Mouse (Mus musculus): ENCODE results near the gene Khdc3. TPM values are rescaled to one million over a fixed set of nuclear protein-coding genes. Genes with fewer than 3 reads are reported as not detected.
"Not testable (repeated sequence)": the region's sequence is repeated elsewhere in the genome, so short reads cannot be mapped to it uniquely, and the experiment has no call there.

Khdc3 gene
- polyA plus RNA-seq, 3 experiments from 2014 or later, result 0.28 TPM; not detected in 2

DNA sequence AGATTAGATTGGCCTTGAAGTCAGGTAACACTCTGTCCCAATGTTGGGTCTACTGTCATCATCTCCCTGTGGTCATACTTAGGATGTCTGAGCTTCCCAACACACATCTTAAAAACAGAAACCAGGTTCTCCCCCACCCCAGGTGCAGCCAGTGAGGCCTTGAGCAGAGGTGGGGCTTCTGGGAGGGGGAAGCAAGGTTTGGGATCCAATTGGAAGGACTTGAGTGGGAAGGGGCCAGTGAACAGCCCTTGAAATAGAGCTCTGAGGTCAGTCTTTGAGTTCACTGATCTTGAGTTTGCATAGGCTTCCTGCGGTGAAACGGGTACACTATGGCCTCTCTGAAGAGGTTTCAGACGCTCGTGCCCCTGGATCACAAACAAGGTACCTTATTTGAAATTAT lies 545 bp downstream of the Khdc3 start, which contains the start of gene Gm20509:
TSS of gene Gm20509 (plus strand) at position 290 of the 400 bp plus-strand sequence.
- ATAC-seq, result no peak

DNA sequence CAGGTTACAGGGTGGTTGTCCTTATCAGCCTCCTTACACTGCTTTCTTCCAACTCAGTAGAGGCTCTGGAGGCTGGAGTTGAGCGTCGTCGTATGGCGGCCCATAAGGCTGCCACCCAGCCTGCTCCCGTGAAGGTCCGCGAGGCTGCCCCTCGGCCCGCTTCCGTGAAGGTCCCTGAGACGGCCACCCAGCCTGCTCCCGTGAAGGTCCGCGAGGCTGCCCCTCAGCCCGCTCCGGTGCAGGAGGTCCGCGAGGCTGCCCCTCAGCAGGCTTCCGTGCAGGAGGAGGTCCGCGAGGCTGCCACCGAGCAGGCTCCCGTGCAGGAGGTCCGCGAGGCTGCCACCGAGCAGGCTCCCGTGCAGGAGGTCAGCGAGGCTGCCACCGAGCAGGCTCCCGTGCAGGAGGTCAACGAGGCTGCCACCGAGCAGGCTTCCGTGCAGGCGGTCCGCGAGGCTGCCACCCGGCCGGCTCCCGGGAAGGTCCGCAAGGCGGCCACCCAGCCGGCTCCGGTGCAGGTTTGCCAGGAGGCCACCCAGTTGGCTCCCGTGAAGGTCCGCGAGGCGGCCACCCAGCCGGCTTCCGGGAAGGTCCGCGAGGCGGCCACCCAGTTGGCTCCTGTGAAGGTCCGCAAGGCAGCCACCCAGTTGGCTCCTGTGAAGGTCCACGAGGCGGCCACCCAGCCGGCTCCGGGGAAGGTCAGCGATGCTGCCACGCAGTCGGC lies 1.7 kb downstream of the Khdc3 start:
- no peak for ATAC-seq

DNA sequence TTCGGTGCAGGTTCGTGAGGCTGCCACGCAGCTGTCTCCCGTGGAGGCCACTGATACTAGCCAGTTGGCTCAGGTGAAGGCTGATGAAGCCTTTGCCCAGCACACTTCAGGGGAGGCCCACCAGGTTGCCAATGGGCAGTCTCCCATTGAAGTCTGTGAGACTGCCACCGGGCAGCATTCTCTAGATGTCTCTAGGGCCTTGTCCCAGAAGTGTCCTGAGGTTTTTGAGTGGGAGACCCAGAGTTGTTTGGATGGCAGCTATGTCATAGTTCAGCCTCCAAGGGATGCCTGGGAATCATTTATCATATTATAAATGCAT lies 2.2 kb downstream of the Khdc3 start:
- no peak for ATAC-seq

DNA sequence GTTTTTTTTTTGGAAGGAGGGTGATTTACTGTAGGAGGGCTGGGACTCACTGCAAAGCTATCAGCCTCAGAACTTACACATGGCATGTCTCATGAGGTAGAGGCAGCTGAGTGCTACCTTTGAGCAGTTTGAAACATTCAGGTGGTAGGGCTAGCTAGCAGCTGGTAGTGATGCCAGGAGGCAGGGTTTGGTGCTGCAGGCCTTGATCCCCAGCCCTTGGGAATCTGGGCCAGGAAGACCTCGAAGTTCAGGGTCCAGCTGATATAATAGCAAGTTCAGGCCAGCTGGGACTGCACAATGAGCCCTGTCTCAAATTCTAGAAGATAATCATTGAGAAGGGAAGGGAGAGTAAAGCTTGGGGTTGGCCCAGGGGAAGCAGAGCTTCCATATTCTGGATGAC lies 3.5 kb downstream of the Khdc3 start:
- ATAC-seq, result no peak

DNA sequence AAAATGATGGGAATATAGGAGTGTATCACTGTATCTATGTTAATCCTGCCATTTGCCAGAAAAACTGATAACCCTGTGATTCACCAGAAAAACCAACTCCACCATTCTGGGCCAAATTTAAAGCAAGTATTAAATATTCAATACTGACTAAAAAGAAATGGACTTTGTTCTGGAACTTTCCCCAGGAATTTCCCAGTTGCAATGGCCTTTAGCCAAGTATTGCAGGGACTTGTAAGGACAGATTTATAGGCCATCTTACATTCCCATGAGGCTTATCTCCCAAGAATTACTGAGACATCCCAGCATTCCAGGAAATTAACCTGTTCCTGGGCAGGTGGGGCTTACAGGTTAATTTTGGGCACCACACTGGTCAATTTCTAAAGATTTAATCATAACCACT lies 4.1 kb downstream of the Khdc3 start:
- no peak for ATAC-seq

DNA sequence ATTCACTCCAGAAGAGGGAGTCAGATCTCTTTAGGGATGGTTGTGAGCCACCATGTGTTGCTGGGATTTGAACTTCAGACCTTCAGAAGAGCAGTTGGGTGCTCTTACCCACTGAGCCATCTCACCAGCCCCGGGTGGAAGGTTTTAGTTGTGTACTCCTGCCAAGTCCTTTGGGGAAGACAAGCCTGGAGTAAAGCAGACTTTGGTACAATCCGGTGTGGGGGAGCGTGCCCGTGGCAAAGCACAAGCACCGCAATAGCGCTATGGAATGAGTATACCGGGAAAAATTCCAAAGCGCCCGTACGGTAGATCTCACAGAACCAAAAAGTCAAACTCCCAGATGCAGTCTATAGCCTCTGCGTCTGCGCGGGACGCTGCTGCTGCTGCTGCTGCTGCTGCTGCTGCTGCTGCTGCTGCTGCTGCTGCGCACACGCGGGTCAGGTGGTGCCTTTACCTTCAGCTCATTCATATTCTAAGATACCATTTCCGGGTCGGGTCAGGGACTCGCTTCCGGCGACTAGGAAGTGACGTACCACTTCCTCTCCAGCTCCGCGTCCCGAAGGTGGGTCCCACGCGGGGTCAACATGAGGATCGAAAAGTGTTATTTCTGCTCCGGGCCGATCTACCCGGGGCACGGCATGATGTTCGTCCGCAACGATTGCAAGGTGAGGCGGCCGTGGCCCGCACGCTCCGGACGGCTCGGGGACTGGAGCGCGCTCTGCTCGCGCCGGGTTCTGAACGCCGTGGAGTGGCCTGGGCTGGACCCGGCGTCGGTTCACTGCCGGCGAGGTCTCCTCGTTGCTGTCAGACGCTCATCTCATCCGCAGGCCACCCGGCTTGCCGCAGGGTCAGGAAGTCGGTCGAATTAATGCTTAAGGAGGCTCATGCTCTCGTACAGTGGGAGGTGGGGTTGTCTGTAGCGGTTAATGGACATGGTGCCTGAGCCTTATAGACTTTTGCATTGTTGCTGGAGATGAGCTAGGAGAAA lies 11.6 kb downstream of the Khdc3 start, which contains the start of gene Rsl24d1:
TSS of gene Rsl24d1 (plus strand) at position 508 of the 988 bp plus-strand sequence.
- peak; percentile 99 for ATAC-seq

DNA sequence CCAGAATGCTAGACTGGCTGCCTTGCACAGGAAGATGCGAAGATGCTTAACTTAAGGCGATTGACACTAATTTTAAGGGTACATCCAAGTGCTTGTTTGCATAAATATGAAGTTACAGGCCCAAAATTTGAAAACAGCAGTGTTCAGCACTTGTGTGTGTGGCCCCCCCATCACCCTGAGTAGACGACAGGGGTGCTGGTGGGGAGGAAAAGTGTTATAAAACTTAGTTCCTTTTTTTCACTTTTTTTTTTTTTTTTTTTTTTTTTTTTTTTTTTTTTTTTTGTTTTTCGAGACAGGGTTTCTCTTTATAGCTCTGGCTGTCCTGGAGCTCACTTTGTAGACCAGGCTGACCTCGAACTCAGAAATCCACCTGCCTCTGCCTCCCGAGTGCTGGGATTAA lies 15.1 kb downstream of the Khdc3 start:
- not testable (repeated sequence) for ATAC-seq

DNA sequence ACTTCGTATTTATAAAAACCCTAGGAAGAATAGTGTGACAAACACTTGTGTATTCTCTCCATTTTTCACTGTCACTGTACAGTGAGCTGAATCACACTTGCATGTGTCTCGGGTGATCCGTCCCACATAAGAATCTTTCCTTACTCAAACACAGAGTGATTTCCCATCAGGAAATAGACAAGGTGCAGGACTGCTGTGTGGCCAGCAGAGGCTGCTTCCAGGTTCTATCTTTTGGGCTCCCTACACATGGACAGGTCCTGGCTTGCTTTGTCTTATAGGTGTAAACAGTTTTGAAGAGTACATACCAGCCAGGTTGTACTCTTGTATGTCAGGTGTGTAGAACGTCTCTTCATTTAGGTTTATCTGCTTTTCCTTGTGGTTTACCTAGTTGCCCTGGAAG lies 16.4 kb downstream of the Khdc3 start:
- no peak for ATAC-seq

DNA sequence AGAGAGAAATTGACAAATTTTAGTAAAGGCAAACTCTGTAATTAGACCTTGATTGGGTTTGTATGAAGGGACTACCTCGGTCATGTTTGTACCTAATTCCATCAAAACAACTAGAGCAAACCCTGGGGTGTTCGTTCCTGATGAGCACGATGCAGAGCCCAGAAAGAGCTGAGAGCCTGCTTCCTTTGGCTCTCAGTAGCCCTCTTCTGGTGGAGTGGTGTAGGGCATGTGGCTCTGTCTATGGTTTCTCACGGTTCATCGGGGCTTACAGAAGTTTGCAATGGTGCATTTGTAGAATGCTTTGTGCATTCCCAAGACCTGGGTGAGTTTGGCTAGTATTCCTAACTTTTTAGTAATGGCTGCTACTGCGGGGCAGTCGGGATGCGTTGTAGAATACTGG lies 20.1 kb downstream of the Khdc3 start:
- peak; percentile 43 for ATAC-seq

DNA sequence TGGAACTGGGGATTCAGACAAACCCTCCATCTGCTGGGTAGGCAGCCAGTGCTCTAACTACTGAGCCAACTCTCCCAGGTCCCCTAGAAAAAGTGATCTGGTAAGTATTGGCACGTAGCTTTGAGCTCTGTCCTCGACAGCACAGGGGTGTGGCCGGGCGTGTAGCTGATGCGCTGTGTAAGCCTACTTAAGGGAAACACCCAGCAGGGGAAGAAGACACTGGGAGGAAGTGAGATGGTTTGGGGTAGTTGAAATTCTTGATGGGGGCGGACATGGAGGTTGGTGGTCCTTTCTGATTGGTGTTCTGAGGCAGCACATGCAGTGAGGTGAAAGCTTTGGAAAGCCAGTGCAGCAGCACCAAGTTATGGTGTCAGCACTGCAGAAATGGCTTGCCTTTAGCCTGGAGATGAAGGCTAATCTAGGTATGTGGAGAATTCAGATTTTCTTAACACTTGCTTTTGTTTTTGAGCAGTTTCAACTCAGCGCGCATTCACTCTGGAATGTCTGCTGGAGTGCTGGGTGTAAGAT lies 23.5 kb downstream of the Khdc3 start:
- no peak for ATAC-seq

DNA sequence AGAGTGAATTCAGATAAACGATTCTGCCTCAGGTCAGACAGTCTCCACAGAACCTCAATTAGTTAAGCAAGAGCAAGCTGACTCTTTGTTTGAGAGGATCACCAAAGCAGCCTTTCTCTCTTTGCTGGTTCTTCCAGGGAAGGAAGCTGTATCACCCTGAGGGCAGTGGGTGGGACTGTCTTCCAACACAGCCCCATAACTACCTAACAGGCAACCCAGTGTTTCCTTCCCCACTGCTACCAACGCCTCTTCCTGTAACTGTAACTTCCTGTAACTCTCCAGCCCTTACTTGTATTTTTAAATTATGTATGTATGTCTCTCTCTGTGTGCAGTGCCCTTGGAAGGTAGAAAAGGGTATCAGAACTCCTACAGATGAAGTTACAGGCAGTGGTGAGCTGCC lies 25.8 kb downstream of the Khdc3 start:
- ATAC-seq, result no peak

DNA sequence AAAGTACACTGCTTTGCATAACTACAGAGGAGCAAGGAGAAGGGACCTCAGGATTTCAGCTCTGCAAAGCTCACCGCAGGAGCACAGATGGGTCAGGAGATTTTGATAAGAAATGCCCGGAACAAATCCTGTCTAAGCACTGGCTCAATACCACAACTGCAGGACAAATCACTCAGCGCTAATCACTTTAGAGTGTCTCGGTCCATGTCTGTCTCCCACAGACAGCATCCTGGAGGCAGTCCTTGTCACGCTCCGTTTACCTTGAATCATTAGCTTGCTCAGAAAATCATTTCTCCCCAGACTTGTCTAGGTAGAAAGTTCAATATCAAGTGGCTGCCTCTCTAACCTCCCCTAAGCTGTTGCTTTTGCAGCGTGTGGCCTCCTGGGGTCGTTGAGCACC lies 28.2 kb downstream of the Khdc3 start:
- no peak for ATAC-seq

DNA sequence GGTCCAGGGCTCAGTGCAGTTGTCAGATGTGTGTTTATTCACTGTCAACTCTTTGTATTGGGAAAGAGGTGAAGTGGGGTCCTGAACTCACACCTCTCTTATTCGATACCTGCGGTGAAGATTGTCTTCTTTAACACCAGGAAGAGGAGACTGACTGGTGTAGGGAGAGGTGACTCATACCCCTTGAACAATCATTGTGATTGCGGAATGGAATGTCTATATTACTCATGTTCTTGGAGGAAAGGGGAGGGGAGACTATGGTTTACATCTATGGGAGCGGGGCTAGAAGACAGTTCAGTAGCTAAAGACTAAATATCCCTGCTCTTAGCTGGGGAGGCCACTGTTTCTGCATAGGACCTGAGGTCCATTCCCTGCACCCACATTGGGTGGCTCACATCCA lies 28.9 kb downstream of the Khdc3 start:
- no peak for ATAC-seq

DNA sequence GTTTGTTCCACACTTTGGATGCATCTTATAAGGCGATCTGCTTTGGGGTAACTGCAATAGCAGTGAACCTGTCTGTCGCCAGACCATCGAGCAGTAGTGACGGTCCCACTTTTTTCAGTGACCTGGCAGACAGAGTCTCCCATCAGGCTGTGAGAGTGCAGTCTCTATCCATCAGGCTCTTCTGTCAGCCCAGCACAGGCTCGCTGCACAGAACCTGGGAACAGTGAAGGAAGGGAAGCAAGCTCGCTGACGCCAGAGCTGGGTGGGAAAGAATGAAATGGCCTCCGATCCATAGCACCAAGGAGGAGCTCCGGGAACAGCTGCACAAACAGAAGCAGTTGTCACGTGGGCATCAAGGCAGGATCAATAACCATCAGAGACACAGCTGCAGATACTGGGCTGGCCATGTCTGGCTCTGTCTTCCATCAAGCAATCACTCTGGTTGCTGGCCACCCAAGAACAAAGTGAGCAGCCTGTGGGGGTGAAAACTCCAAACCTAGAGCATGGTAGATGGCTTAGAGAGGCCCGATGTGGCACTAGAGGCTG lies 35.8 kb downstream of the Khdc3 start:
- ATAC-seq, result no peak

Other genes with a start within 250 kb of the Khdc3 start
- gene Pygo1, start 176.2 kb upstream of the Khdc3 start, polyA plus RNA-seq (2017; shearing (Covaris generic)), result not detected
- gene Dyx1c1, start 143.1 kb upstream of the Khdc3 start, polyA plus RNA-seq (2017; shearing (Covaris generic)), result 1 to 10 TPM; 3.8 to 5.0 (median 4.1) TPM
- gene Gm44503, start 143.0 kb upstream of the Khdc3 start, polyA plus RNA-seq (2017; shearing (Covaris generic)), result not detected
- 10 to 100 TPM in 1 of 3 experiments, 1 to 10 TPM in 2; 5.6 to 12.9 (median 8.4) TPM for gene Ccpg1os, start 116.5 kb upstream of the Khdc3 start, polyA plus RNA-seq (2017; shearing (Covaris generic))
- gene Ccpg1, start 116.4 kb upstream of the Khdc3 start, polyA plus RNA-seq (2017; shearing (Covaris generic)), result 10 to 100 TPM; 71.4 to 95.7 (median 89.4) TPM
- 10 to 100 TPM; 12.0 to 19.6 (median 15.1) TPM for gene Pigb, start 61.5 kb upstream of the Khdc3 start, polyA plus RNA-seq (2017; shearing (Covaris generic))
- gene Rab27a, start 57.0 kb upstream of the Khdc3 start, polyA plus RNA-seq (2017; shearing (Covaris generic)), result 10 to 100 TPM; 36.2 to 83.0 (median 39.9) TPM
- gene Gm20509, start 634 bp downstream of the Khdc3 start, polyA plus RNA-seq (2017; shearing (Covaris generic)), result not detected
- 10 to 100 TPM; 81.9 to 88.8 (median 83.1) TPM for gene Rsl24d1, start 11.6 kb downstream of the Khdc3 start, polyA plus RNA-seq (2017; shearing (Covaris generic))